Mouse (Mus musculus) liver, embryonic 11.5 days (tissue): ENCODE measurements at regions not wholly inside any gene's neighbourhood (a gene's known extent, or its start where the extent isn't known, plus 50 kb on each side); places are given as distances from the start of the nearest gene placed in this dataset.

Source experiments
- ATAC-seq: fragments of 200-750 bp; cut with Nextera tagmentation; replicated peaks from 2 replicates; pipeline ENCODE4 v1.8.0; 2017; ENCODE audit warnings: moderate number of reproducible peaks, mild to moderate bottlenecking, moderate TSS enrichment, moderate library complexity; ENCODE audit not compliant: low FRiP score
- DNase-seq: peaks from one replicate; pipeline ENCODE4 v3.0.0-alpha.2; 2017; ENCODE audit warnings: low spot score
- H3K27ac ChIP-seq: fragments of 300-500 bp; sonication (generic); 2 replicates; pipeline ENCODE4 v1.5.1; 2014; ENCODE audit warnings: mild to moderate bottlenecking, low read depth, low read length, control low read depth
- H3K27me3 ChIP-seq: fragments of 300-500 bp; sonication (generic); replicated peaks from 2 replicates; pipeline ENCODE4 v1.6.1; 2014; ENCODE audit warnings: low read length, mixed read lengths; ENCODE audit not compliant: control insufficient read depth, insufficient read depth
- H3K36me3 ChIP-seq: fragments of 300-500 bp; sonication (generic); 2 replicates; pipeline ENCODE4 v1.6.1; 2014; ENCODE audit warnings: mild to moderate bottlenecking, low read length, moderate library complexity, mixed read lengths; ENCODE audit not compliant: control insufficient read depth, insufficient read depth
- H3K4me1 ChIP-seq: fragments of 300-500 bp; sonication (generic); replicated peaks from 2 replicates; pipeline ENCODE4 v1.6.1; 2014; ENCODE audit warnings: low read length, mixed read lengths; ENCODE audit not compliant: control insufficient read depth, insufficient read depth
- H3K4me2 ChIP-seq: fragments of 300-500 bp; sonication (generic); 2 replicates; pipeline ENCODE4 v1.6.1; 2014; ENCODE audit warnings: mild to moderate bottlenecking, control low read depth, moderate library complexity
- H3K4me3 ChIP-seq: fragments of 300-500 bp; sonication (generic); 2 replicates; pipeline ENCODE4 v1.5.1; 2014; ENCODE audit warnings: low read depth, low read length, control low read depth
- H3K9ac ChIP-seq: fragments of 300-500 bp; sonication (generic); 2 replicates; pipeline ENCODE4 v1.6.1; 2014; ENCODE audit warnings: low read depth, low read length, control low read depth
- H3K9me3 ChIP-seq: fragments of 300-500 bp; sonication (generic); 2 replicates; pipeline ENCODE4 v1.6.1; 2016; ENCODE audit warnings: low read length, inconsistent platforms, mixed read lengths; ENCODE audit not compliant: control insufficient read depth
- WGBS: fragments of 180-500 bp; shearing (Covaris S2); extraction: QIAGEN DNeasy Blood & Tissue Kit; methylation state at CpG from one replicate; pipeline ENCODE4 v1.1.7; 2014; 5-methylcytosine and 5-hydroxymethylcytosine counted together

DNA sequence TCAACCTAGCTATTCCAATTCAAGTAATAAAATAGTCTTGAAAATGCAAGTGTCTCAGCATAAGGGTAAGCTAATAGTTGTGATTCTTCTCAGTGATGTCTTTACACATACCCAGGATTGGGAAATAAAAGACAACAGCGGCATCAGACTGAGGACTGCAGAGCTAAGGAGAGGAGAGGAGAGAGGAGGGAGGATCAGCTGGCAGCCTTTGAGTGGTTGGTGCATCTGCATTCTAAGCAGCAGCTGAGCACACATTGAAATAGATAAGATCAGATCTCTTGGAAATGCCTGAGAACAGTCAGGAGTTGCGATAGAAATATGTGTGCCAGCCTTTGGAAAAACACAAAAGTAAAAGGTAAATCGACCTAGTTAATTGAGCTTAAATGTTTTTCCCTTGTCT lies 480.3 kb upstream of the Mpdz start:
- 71% methylated on average over 3 of the region's 3 CpGs for WGBS
- no peaks in the 10 kb centered on the region for H3K4me1 ChIP-seq
- no peak for ATAC-seq

DNA sequence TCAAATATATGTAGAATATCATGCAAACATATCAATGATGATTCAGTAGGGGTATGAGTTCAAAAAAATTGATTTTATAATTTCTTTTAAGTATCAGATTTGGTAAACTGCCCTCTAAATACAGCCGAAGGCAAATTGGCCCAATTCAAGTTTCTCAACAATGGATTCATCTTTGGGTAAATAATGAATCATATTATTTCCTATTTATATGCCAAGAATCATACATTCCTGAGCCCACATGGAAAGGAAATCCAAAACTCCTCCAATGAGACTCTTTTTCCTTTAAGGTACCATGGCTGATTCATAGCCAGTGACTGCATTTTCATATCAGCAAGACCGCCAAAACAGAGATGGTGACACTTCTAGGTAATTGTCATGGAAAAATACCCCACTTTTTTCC lies 472.4 kb upstream of the Mpdz start:
- 89% methylated on average over 2 of the region's 2 CpGs for WGBS
- Histone ChIP-seq H3K4me1 (no peaks in the 10 kb centered on the region), H3K4me3 (no peak overlapping the region), H3K27ac (no peak overlapping the region), H3K9me3 (no peaks in the 10 kb centered on the region), H3K27me3 (no peaks in the 10 kb centered on the region), H3K9ac (no peak overlapping the region), H3K4me2 (no peak overlapping the region), H3K36me3 (no peaks in the 10 kb centered on the region)
- DNase-seq = no peak
- no peak for ATAC-seq

More for the DNA sequence above, 480.3 kb upstream of the Mpdz start:
- no peak overlapping the region for H3K9ac ChIP-seq
- no peak overlapping the region for H3K27ac ChIP-seq
- no peaks in the 10 kb centered on the region for H3K27me3 ChIP-seq
- H3K9me3 ChIP-seq = no peaks in the 10 kb centered on the region
- H3K36me3 ChIP-seq = no peaks in the 10 kb centered on the region
- no peak overlapping the region for H3K4me2 ChIP-seq
- H3K4me3 ChIP-seq = no peak overlapping the region
- DNase-seq = no peak

DNA sequence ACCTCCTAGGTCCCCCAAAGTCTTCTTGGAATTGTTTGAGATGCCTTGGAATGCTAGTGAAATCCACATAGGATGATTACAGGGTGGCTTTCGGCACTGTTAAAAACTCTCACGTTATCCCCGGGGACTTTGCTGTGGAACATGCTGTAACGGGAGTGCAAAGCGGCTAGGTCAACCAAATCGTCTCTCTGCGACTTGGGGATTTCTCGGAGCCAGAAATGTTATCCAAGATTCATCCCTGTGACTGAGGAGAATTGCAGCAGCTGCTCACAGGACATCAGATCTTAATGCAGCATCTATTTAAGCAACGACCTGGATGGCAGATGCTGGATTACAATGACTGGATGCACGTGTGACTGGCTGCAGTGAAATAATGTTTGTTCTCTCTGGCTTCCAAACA lies 470.7 kb upstream of the Mpdz start:
- no peak for DNase-seq

DNA sequence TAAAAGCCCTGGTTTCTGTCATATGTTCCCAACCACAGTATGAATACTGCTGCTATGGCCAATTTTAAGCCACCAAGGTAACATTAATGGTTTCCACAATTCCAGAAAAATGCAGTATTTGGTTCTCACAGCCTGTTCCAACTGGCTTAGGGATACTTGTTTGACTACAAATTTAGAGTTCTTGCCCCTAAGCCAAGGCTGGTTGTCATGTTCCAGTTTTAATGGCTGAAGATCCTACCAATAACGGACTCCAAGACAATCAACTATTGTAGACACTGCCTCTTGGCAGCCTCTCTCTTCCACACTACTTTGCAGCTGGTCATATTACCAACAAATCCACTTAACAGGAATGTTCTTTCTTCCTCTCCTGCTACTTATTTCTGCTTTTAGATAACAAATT lies 470.0 kb upstream of the Mpdz start:
- Histone ChIP-seq H3K27ac (no peak overlapping the region), H3K4me3 (no peak overlapping the region), H3K9ac (no peak overlapping the region), H3K27me3 (no peaks in the 10 kb centered on the region), H3K4me1 (no peaks in the 10 kb centered on the region), H3K36me3 (no peaks in the 10 kb centered on the region), H3K9me3 (no peaks in the 10 kb centered on the region), H3K4me2 (no peak overlapping the region)
- ATAC-seq (no peak), DNase-seq (no peak)
- WGBS = 91% methylated on average over 1 of the region's 1 CpGs

More for the DNA sequence above, 470.7 kb upstream of the Mpdz start:
- Histone ChIP-seq H3K4me2 (no peak overlapping the region), H3K9ac (no peak overlapping the region), H3K27ac (no peak overlapping the region), H3K27me3 (no peaks in the 10 kb centered on the region), H3K9me3 (no peaks in the 10 kb centered on the region), H3K36me3 (no peaks in the 10 kb centered on the region), H3K4me1 (no peaks in the 10 kb centered on the region), H3K4me3 (no peak overlapping the region)
- WGBS = 75% methylated on average over 10 of the region's 10 CpGs
- ATAC-seq = no peak

DNA sequence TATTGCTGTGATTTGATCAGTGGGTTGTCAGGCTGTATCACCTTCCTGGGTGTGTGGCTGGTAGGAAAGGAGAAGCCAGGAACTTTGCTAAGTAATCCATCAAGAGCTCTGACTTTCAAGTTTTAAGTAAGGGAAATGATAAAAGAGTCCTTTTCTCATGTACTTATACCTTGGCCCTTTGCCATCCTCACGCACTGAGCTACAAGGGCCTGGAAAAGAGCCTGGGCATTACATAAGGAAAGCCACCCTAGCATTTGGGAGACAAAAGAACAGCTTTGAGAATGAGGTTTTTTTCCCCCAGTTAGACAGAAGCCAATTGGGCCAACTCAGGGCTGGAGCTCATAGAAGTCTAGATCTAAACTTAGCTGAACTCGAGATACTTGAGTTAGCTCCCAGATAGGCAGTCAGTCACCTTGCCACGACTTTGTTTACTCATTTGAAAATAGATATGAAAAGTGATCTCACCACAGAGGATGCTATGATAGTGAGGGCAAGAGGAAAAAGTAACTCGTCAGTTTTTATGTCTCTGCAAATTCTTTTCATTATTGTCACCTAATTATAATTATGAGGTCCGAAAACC lies 457.4 kb upstream of the Mpdz start:
- H3K27me3 ChIP-seq = no peaks in the 10 kb centered on the region
- 66% methylated on average over 5 of the region's 5 CpGs for WGBS
- no peak for DNase-seq
- no peaks in the 10 kb centered on the region for H3K36me3 ChIP-seq
- H3K4me2 ChIP-seq = no peak overlapping the region
- no peaks in the 10 kb centered on the region for H3K4me1 ChIP-seq
- no peak for ATAC-seq
- no peak overlapping the region for H3K4me3 ChIP-seq
- H3K9me3 ChIP-seq = no peaks in the 10 kb centered on the region
- no peak overlapping the region for H3K9ac ChIP-seq
- no peak overlapping the region for H3K27ac ChIP-seq

DNA sequence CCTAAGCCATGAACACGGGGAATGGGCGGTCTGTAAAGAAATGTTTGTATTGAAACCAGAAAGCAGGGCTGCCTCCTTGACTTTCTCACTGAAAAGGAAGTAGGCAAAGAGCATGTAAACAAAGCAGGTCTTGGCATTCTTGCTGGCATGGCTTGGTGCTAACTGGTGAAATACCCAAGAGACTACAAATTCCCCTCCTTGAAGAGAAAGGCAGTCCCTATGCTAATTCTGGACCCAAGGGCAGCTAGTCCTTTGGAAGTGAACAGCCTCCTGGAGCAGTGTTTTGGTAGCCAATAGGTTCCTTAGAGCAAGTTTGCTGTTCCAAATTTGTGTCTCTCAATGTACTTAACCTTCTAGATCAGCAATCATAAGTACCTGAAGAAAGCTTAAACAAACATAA lies 456.0 kb upstream of the Mpdz start:
- no peak overlapping the region for H3K4me3 ChIP-seq
- H3K9me3 ChIP-seq = no peaks in the 10 kb centered on the region
- 74% methylated on average over 2 of the region's 2 CpGs for WGBS
- no peak for DNase-seq
- H3K36me3 ChIP-seq = no peaks in the 10 kb centered on the region
- no peaks in the 10 kb centered on the region for H3K27me3 ChIP-seq
- no peak overlapping the region for H3K9ac ChIP-seq
- ATAC-seq = no peak
- no peaks in the 10 kb centered on the region for H3K4me1 ChIP-seq
- no peak overlapping the region for H3K27ac ChIP-seq
- H3K4me2 ChIP-seq = no peak overlapping the region

DNA sequence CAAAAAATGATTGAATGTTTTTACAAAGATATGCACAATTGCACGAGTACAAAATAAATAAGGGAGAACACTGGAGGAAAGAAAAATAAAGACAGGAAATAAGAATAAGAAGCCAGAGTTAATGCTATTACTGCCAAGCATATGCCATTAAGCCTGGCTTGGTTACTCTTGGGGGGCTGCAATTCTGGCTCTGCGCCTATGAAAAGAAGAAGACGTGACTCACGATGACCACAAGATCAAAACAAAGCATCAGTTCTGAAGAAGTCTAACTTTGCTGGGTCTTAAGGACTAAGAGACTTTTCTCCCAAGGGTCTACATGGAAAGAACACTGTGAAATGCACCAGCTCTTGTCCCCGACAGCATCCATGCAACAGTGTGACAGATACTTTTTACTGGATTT lies 454.8 kb upstream of the Mpdz start:
- no peak overlapping the region for H3K27ac ChIP-seq
- H3K4me3 ChIP-seq = no peak overlapping the region
- no peak overlapping the region for H3K4me2 ChIP-seq
- H3K4me1 ChIP-seq = no peaks in the 10 kb centered on the region
- ATAC-seq (no peak), DNase-seq (no peak)
- H3K36me3 ChIP-seq = no peaks in the 10 kb centered on the region
- no peaks in the 10 kb centered on the region for H3K9me3 ChIP-seq
- H3K9ac ChIP-seq = no peak overlapping the region
- no peaks in the 10 kb centered on the region for H3K27me3 ChIP-seq
- WGBS = 82% methylated on average over 5 of the region's 5 CpGs

DNA sequence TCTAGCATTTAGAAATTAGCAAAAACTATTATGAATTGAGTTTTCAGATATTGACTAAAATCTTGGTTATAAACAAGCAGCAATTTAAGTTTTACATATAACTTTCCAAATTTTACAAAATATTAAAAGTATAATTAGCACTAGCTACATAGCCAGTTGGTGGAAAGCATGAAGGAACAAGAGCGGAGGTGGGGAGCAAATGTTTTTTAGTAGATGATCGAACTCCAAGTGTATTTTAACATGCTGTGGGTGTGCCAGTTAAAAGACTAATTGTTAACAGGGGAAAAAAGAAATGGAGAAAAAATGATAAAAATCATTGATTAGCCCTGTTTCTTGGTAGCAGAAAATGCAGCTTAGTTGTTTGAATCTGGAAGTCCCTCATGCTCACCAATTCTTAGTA lies 426.3 kb upstream of the Mpdz start:
- no peaks in the 10 kb centered on the region for H3K9me3 ChIP-seq
- no peak overlapping the region for H3K9ac ChIP-seq
- H3K4me3 ChIP-seq = no peak overlapping the region
- no peaks in the 10 kb centered on the region for H3K4me1 ChIP-seq
- no peak for ATAC-seq
- H3K36me3 ChIP-seq = no peaks in the 10 kb centered on the region
- no peaks in the 10 kb centered on the region for H3K27me3 ChIP-seq
- WGBS = 95% methylated on average over 2 of the region's 2 CpGs
- no peak overlapping the region for H3K27ac ChIP-seq
- no peak for DNase-seq
- no peak overlapping the region for H3K4me2 ChIP-seq

DNA sequence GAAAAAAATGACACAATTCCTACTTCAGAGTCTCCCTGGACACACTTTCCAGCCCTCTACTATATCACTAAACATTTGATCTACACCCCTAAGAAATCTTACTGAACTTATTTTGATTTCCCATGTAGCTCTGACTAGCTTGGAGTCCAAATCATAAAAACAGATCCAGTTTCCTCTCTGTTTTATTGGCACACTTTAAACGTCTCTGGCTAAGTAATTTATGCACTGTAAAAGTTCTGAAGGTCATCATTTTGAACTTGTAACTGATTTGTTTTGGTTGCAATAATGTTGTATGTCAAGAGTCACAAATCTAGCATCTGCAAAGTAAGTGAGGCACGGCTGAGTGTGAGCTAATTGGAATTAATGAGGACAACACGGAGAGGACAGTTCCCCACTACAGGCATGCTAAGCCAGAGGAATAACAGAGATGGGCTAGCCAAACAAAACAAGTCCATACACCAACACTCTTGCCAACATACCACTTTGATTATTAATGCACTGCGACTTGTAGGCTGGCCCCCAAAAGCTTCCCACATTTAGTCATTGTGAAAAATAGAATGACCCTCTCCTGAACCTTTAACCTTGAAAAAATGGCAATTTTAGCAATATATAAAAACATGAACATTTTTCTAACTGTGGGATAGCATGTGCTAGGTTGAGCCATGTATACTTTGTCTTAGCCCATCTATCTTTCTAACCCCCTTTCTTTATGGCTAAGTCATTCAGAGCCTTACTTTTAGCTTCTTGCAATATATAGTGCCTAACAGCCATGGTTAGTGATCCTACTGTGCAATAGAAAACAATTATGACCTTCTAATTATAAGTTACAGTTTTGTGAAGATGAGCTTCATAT lies 399.3 kb upstream of the Mpdz start:
- ATAC-seq = no peak
- no peak overlapping the region for H3K4me3 ChIP-seq
- H3K36me3 ChIP-seq = no peaks in the 10 kb centered on the region
- no peak overlapping the region for H3K9ac ChIP-seq
- 72% methylated on average over 4 of the region's 4 CpGs for WGBS
- H3K9me3 ChIP-seq = no peaks in the 10 kb centered on the region
- H3K27ac ChIP-seq = no peak overlapping the region
- no peak overlapping the region for H3K4me2 ChIP-seq
- no peaks in the 10 kb centered on the region for H3K4me1 ChIP-seq
- no peak for DNase-seq
- no peaks in the 10 kb centered on the region for H3K27me3 ChIP-seq
